Mouse (Mus musculus): ENCODE data around the gene Spert. TPM values are rescaled to one million over a fixed set of nuclear protein-coding genes. Genes with fewer than 3 reads are reported as not detected.

Gene Spert
- total RNA-seq, 2 experiments from 2014 or later: not detected

Other genes with a start within 250 kb of the Spert start
- gene Siah3, start 137.1 kb downstream of the Spert start, total RNA-seq (2021): under 1 TPM; 0.27 to 0.63 TPM
- not detected for gene Erich6b, start 49.1 kb upstream of the Spert start, total RNA-seq (2021)
- gene Cog3, start 161.4 kb upstream of the Spert start, total RNA-seq (2021): 10 to 100 TPM; 21.5 to 23.2 TPM
- 10 to 100 TPM; 35.2 to 50.6 TPM for gene Slc25a30, start 193.9 kb upstream of the Spert start, total RNA-seq (2021)

Data from adrenal gland, postnatal 10 days (tissue).